Mouse (Mus musculus) CD4-positive helper T cell, adult 2 months (primary cell): Measurements from ENCODE around the gene Wdr72.

ENCODE experiments used
- DNase-seq: peaks from one replicate; pipeline ENCODE4 v3.0.0-alpha.2; 2012; ENCODE audit warnings: low read depth, missing footprints, low spot score

Gene Wdr72

GRCm38 (mm10) chr9:74241292-74241691 lies 131.1 kb downstream of the Wdr72 start:
- no peak for DNase-seq

GRCm38 (mm10) chr9:74248084-74248483 lies 137.9 kb downstream of the Wdr72 start:
- DNase-seq: no peak

GRCm38 (mm10) chr9:74249486-74249885 lies 139.3 kb downstream of the Wdr72 start:
- no peak for DNase-seq

GRCm38 (mm10) chr9:74250522-74250921 lies 140.4 kb downstream of the Wdr72 start:
- no peak for DNase-seq

- DNase-seq: no peak
Observed at GRCm38 (mm10) chr9:74258389-74258788, 148.2 kb downstream of the Wdr72 start.

GRCm38 (mm10) chr9:74277752-74278385 lies 167.7 kb downstream of the Wdr72 start:
- no peak for DNase-seq

GRCm38 (mm10) chr9:74282072-74282471 lies 171.9 kb downstream of the Wdr72 start:
- no peak for DNase-seq

GRCm38 (mm10) chr9:74286210-74286609 lies 176.1 kb downstream of the Wdr72 start:
- DNase-seq: no peak

GRCm38 (mm10) chr9:74294479-74294878 lies 184.3 kb downstream of the Wdr72 start:
- DNase-seq: no peak

GRCm38 (mm10) chr9:74318771-74319170 lies 208.6 kb downstream of the Wdr72 start:
- no peak for DNase-seq

GRCm38 (mm10) chr9:74324089-74324924 lies 214.2 kb downstream of the Wdr72 start:
- no peak for DNase-seq

GRCm38 (mm10) chr9:74324925-74325295 lies 214.8 kb downstream of the Wdr72 start:
- DNase-seq: no peak

GRCm38 (mm10) chr9:74325981-74326380 lies 215.8 kb downstream of the Wdr72 start:
- DNase-seq: no peak

- DNase-seq: no peak
Observed at GRCm38 (mm10) chr9:74328821-74329220, 218.7 kb downstream of the Wdr72 start.

GRCm38 (mm10) chr9:74330706-74331495 lies 220.7 kb downstream of the Wdr72 start:
- no peak for DNase-seq

GRCm38 (mm10) chr9:74332321-74332720 lies 222.2 kb downstream of the Wdr72 start:
- DNase-seq: no peak
